Mouse (Mus musculus) liver, adult 2 months (tissue): ENCODE results near the gene Rhoq.

Experiments
- CTCF ChIP-seq: fragments of 200-500 bp; IDR thresholded peaks from 2 replicates; pipeline ENCODE4 v1.5.1; 2011; ENCODE audit warnings: low read depth, low read length, control low read depth
- POLR2A ChIP-seq: fragments of 200-500 bp; IDR thresholded peaks from 2 replicates; pipeline ENCODE4 v1.6.1; 2011; ENCODE audit warnings: low read length, control low read depth; ENCODE audit not compliant: insufficient read depth; ENCODE audit errors: extremely low read depth

DNA sequence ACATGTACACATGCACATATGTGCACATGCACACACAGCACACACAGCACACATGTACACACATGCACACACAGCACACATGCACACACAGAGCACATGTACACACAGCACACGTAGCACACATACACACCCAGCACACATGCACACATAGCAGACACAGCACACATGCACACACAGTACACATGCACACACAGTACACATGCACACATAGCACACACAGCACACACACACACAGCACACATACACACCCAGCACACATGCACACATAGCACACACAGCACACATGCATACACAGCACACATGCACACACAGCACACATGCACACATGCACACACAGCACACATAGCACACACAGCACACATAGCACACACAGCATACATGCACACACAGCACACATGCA is 18.3 kb downstream of the Rhoq start:
- TF ChIP-seq CTCF (no peak), POLR2A (no peak)
